Mouse (Mus musculus): Measurements from ENCODE around the gene Smim14. TPM values are rescaled to one million over a fixed set of nuclear protein-coding genes. Genes with fewer than 3 reads are reported as not detected.
"Not testable (repeated sequence)": the region's sequence is repeated elsewhere in the genome, so short reads cannot be mapped to it uniquely, and the experiment has no call there.

Smim14 gene
- polyA plus RNA-seq, 1 experiment from 2014 or later = 57.8 TPM

DNA sequence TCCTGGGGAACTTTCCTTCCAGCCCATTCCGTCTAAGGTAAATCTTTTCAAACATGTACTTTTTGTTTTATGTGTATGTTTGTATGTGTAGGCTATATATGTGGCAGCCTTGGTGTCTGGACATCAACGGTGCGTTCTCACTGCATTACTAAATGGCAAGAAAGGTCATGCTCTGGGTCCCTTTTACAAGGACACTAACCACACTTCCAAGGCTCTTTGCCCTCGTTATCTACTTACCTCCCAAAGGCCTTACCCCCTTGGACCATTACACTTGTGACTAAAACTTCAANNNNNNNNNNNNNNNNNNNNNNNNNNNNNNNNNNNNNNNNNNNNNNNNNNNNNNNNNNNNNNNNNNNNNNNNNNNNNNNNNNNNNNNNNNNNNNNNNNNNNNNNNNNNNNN, 54.0 kb downstream of the Smim14 start:
- Histone ChIP-seq H3K4me2 (ENCODE audit: low read depth, low read length) (no peak overlapping the region), H3K4me1 (ENCODE audit: control insufficient read depth, low read depth, low read length) (peaks cover 15% of the 10 kb centered on the region), H3K9me3 (replicated peaks; ENCODE audit: control insufficient read depth, low read length) (no peaks in the 10 kb centered on the region), H3K4me3 (ENCODE audit: low read depth, low read length) (no peak overlapping the region), H3K27ac (ENCODE audit: low read length) (no peak overlapping the region), H3K36me3 (ENCODE audit: control insufficient read depth, insufficient read depth) (no peaks in the 10 kb centered on the region), H3K27me3 (ENCODE audit: control insufficient read depth, insufficient read depth, low read depth, low read length) (no peaks in the 10 kb centered on the region), H3K9ac (ENCODE audit: low read depth, low read length) (no peak overlapping the region)
- 76% methylated on average over 4 of the region's 4 CpGs for WGBS (ENCODE audit: insufficient replicate concordance)
- ATAC-seq (ENCODE audit: low read depth) = no peak

DNA sequence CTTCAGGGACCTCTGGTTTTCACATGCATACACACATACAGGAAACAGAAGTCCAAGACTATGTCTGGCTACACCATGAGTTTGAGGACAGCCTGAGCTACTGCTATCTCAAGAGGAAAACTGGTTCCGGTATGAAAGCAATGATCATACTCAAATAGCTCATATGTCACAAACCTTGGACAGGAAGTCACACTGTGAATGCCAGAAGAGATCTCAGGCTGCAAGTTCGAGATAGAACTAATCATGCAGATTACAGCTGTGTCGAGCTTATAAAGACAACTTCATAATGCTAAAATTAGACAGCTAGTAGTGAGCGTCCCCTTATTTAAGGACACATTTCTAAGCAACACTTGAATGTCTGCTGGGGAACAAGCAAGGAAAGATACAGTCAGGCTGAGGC, 56.5 kb downstream of the Smim14 start:
- H3K36me3 ChIP-seq (ENCODE audit: control insufficient read depth, insufficient read depth) = no peaks in the 10 kb centered on the region
- H3K4me1 ChIP-seq (ENCODE audit: control insufficient read depth, low read depth, low read length) = peaks cover 20% of the 10 kb centered on the region
- H3K27ac ChIP-seq (ENCODE audit: low read length) = peak overlapping the region; percentile 64; the same call in 1 of the 2 replicates
- peak; percentile 17; the same call in 1 of the 2 replicates for ATAC-seq (ENCODE audit: low read depth)
- H3K27me3 ChIP-seq (ENCODE audit: control insufficient read depth, insufficient read depth, low read depth, low read length) = no peaks in the 10 kb centered on the region
- no peak overlapping the region for H3K4me3 ChIP-seq (ENCODE audit: low read depth, low read length)
- 15% methylated on average over 4 of the region's 4 CpGs for WGBS (ENCODE audit: insufficient replicate concordance)
- H3K4me2 ChIP-seq (ENCODE audit: low read depth, low read length) = no peak overlapping the region
- H3K9me3 ChIP-seq (replicated peaks; ENCODE audit: control insufficient read depth, low read length) = no peaks in the 10 kb centered on the region
- no peak overlapping the region for H3K9ac ChIP-seq (ENCODE audit: low read depth, low read length)

DNA sequence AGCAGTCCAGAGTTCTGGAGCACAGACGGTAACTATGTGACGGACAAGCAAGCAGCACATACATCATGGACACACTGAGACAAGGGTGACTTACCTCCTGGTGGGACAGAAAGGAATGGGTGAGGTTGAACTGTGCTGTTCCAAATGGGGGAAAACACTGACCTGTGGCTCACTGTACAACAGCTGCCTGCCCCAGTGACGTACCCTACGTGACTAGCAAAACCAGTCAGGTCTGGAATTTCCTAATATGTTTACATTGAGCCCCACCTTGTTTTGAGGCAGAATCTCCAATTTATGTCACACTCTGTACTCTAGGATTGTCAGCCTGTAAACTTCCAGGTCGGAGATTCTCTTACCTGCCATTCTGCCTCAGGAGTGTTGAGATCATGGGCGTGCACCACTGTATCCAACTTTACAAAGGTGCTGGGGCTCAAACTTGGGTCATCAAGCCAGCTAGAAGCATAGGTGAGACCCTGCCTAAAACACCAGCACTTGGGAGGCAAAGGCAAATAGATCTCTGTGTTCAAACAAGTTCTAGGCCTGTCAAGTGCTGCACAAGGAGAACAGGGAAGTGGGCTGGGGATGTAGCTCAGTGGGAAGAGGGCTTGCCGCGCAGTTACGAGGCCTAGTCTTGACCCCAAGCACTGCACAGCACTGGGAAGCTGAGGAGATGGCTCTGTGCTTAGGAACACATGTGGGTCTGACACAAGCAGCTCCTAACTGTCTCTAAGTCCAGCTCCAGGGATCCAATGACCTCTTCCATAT, 57.1 kb downstream of the Smim14 start:
- Histone ChIP-seq H3K9ac (ENCODE audit: low read depth, low read length) (no peak overlapping the region), H3K4me1 (ENCODE audit: control insufficient read depth, low read depth, low read length) (peaks cover 20% of the 10 kb centered on the region), H3K4me3 (ENCODE audit: low read depth, low read length) (no peak overlapping the region), H3K4me2 (ENCODE audit: low read depth, low read length) (no peak overlapping the region), H3K27ac (ENCODE audit: low read length) (peak overlapping the region; percentile 64), H3K27me3 (ENCODE audit: control insufficient read depth, insufficient read depth, low read depth, low read length) (no peaks in the 10 kb centered on the region), H3K36me3 (ENCODE audit: control insufficient read depth, insufficient read depth) (no peaks in the 10 kb centered on the region), H3K9me3 (replicated peaks; ENCODE audit: control insufficient read depth, low read length) (no peaks in the 10 kb centered on the region)
- peak; percentile 67 for ATAC-seq (ENCODE audit: low read depth)
- 64% methylated on average over 9 of the region's 9 CpGs for WGBS (ENCODE audit: insufficient replicate concordance)

DNA sequence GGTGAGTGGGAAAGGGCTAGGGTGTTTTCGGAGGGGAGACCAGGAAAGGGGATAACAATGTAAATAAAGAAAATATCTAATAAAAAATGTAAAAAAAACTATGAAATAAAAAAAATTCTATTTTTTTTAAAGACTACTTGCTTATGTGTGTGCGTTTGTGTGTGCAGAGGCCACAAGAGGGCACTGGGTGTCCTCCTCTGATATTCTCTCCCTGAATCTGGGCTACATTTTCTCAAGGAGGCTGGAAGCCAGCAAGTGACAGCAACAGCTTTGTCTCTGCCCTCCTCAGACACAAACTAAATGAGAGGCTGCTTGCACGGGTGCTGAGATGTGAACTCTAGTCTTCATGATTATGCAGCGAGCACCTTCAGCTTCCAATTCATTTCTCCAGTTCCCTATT, 58.8 kb downstream of the Smim14 start:
- Histone ChIP-seq H3K4me2 (ENCODE audit: low read depth, low read length) (no peak overlapping the region), H3K4me3 (ENCODE audit: low read depth, low read length) (no peak overlapping the region), H3K36me3 (ENCODE audit: control insufficient read depth, insufficient read depth) (no peaks in the 10 kb centered on the region), H3K27ac (ENCODE audit: low read length) (no peak overlapping the region), H3K9me3 (replicated peaks; ENCODE audit: control insufficient read depth, low read length) (no peaks in the 10 kb centered on the region), H3K9ac (ENCODE audit: low read depth, low read length) (no peak overlapping the region), H3K4me1 (ENCODE audit: control insufficient read depth, low read depth, low read length) (peaks cover 15% of the 10 kb centered on the region), H3K27me3 (ENCODE audit: control insufficient read depth, insufficient read depth, low read depth, low read length) (no peaks in the 10 kb centered on the region)
- no peak for ATAC-seq (ENCODE audit: low read depth)
- 71% methylated on average over 4 of the region's 4 CpGs for WGBS (ENCODE audit: insufficient replicate concordance)

DNA sequence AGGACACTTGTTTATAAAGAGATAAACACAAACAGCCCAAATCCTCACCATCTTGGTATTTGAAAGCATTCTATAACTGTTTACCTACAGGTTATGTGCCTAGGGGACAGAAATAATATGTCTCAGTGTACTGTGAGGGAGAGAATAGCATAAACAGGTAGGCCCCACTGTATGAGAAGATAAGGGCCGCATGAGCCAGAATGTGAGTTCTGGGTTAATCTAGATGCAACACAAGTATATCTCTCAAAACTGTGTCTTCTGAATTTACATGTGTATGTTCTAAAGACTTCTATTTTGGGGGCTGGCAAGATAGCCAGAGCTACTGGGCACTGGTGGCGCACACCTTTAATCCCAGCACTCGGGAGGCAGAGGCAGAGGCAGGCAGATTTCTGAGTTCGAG, 60.2 kb downstream of the Smim14 start:
- H3K9me3 ChIP-seq (replicated peaks; ENCODE audit: control insufficient read depth, low read length); H3K36me3 ChIP-seq (ENCODE audit: control insufficient read depth, insufficient read depth); H3K9ac ChIP-seq (ENCODE audit: low read depth, low read length); H3K4me2 ChIP-seq (ENCODE audit: low read depth, low read length); H3K27me3 ChIP-seq (ENCODE audit: control insufficient read depth, insufficient read depth, low read depth, low read length); H3K4me3 ChIP-seq (ENCODE audit: low read depth, low read length): not testable (repeated sequence)
- 41% methylated on average over 4 of the region's 4 CpGs for WGBS (ENCODE audit: insufficient replicate concordance)
- Histone ChIP-seq H3K4me1 (ENCODE audit: control insufficient read depth, low read depth, low read length) (peaks cover 15% of the 10 kb centered on the region), H3K27ac (ENCODE audit: low read length) (peak overlapping the region; percentile 70; the same call in 1 of the 2 replicates)
- ATAC-seq (ENCODE audit: low read depth) = peak; percentile 68

DNA sequence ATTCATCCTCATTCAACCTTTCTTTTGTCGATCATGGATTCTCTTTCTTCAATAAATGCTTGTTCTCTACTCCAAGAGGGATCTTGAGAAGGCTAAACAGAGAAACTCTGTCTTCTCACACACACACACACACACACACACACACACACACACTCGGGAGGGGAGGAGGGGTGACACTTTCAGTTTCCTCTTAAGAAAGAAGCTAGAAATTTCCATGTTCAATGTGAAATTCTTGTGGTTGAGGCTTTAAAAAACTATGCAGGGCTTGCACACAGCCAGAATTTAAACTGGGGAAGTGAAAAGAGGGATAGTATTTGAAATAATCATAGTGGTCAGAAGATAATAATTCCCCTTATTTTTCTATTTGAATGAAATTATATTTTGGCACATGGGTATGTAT, 61.2 kb downstream of the Smim14 start:
- no peak overlapping the region for H3K9ac ChIP-seq (ENCODE audit: low read depth, low read length)
- H3K4me1 ChIP-seq (ENCODE audit: control insufficient read depth, low read depth, low read length) = peaks cover 15% of the 10 kb centered on the region
- no peak overlapping the region for H3K4me2 ChIP-seq (ENCODE audit: low read depth, low read length)
- H3K36me3 ChIP-seq (ENCODE audit: control insufficient read depth, insufficient read depth) = no peaks in the 10 kb centered on the region
- no peak overlapping the region; the same call in 1 of the 2 replicates for H3K27ac ChIP-seq (ENCODE audit: low read length)
- H3K27me3 ChIP-seq (ENCODE audit: control insufficient read depth, insufficient read depth, low read depth, low read length) = no peaks in the 10 kb centered on the region
- no peak for ATAC-seq (ENCODE audit: low read depth)
- 37% methylated on average over 2 of the region's 2 CpGs for WGBS (ENCODE audit: insufficient replicate concordance)
- no peak overlapping the region for H3K4me3 ChIP-seq (ENCODE audit: low read depth, low read length)
- no peaks in the 10 kb centered on the region for H3K9me3 ChIP-seq (replicated peaks; ENCODE audit: control insufficient read depth, low read length)

DNA sequence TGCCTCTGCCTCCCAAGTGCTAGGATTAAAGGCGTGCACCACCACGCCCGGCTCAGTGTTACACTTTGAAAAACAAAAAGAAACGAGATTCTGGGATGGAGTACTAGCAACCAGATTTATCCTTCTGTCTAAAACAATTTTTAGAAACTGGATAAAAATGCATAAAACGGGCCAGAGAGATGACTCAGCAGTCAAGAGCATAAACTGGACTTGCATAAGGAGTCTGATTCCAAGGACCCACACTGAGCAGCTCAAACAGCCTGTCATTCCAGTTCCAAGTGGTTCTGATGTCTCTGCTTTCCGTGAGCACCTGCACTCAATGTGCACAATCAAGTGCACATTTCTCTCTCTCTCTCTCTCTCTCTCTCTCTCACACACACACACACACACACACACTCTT, 67.2 kb downstream of the Smim14 start:
- WGBS (ENCODE audit: insufficient replicate concordance) = 73% methylated on average over 6 of the region's 6 CpGs
- Histone ChIP-seq H3K9ac (ENCODE audit: low read depth, low read length) (no peak overlapping the region), H3K27ac (ENCODE audit: low read length) (no peak overlapping the region), H3K27me3 (ENCODE audit: control insufficient read depth, insufficient read depth, low read depth, low read length) (no peaks in the 10 kb centered on the region), H3K4me3 (ENCODE audit: low read depth, low read length) (no peak overlapping the region), H3K4me2 (ENCODE audit: low read depth, low read length) (no peak overlapping the region), H3K36me3 (ENCODE audit: control insufficient read depth, insufficient read depth) (peaks cover 15% of the 10 kb centered on the region), H3K4me1 (ENCODE audit: control insufficient read depth, low read depth, low read length) (no peaks in the 10 kb centered on the region), H3K9me3 (replicated peaks; ENCODE audit: control insufficient read depth, low read length) (peaks cover 3% of the 10 kb centered on the region; the same call in 1 of the 2 replicates)
- ATAC-seq (ENCODE audit: low read depth) = no peak

DNA sequence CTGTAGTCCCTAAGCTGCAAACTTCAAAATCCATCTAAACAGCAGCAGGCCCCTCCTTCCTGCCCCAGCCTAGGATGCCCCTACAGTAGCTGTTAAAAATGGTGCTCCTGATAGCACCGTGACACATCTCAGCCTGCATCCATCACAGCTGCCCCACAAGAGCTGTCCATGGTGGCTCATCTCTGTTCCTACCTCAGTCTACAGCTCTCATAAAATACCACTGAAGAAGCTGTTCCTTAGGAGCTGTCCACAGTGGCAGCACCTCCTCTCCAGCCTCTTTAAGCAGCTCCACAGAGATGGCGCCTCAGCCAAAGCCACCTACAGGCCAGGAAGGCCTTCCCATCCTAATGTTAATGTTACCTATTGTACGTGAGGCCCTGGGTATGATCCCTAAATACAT, 70.1 kb downstream of the Smim14 start:
- no peak for ATAC-seq (ENCODE audit: low read depth)
- Histone ChIP-seq H3K27me3 (ENCODE audit: control insufficient read depth, insufficient read depth, low read depth, low read length) (no peaks in the 10 kb centered on the region), H3K9me3 (replicated peaks; ENCODE audit: control insufficient read depth, low read length) (peaks cover 3% of the 10 kb centered on the region; the same call in 1 of the 2 replicates), H3K4me2 (ENCODE audit: low read depth, low read length) (no peak overlapping the region), H3K4me3 (ENCODE audit: low read depth, low read length) (no peak overlapping the region), H3K4me1 (ENCODE audit: control insufficient read depth, low read depth, low read length) (no peaks in the 10 kb centered on the region), H3K36me3 (ENCODE audit: control insufficient read depth, insufficient read depth) (peaks cover 19% of the 10 kb centered on the region), H3K27ac (ENCODE audit: low read length) (no peak overlapping the region), H3K9ac (ENCODE audit: low read depth, low read length) (no peak overlapping the region)
- 58% methylated on average over 3 of the region's 3 CpGs for WGBS (ENCODE audit: insufficient replicate concordance)

DNA sequence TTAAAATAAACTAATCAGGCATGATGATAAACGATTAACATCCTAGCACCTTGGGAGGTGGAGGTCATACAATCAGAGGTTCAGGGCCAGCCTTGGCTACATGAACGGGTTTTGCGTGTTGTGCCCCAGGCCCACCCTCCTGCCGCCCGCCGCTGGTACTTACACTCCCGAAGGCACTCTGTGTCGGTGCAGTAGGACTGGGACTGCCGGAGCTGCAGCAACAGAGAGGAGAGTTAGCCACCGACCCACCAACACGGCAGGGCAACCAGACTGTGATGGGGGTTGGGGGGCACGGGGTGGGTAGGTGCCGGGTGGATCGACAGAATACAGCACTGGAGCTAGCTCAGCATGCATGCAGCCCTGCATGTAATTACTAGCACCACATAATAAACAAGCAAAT, 76.6 kb downstream of the Smim14 start:
- no peaks in the 10 kb centered on the region for H3K9me3 ChIP-seq (replicated peaks; ENCODE audit: control insufficient read depth, low read length)
- H3K4me3 ChIP-seq (ENCODE audit: low read depth, low read length) = no peak overlapping the region
- peaks cover 4% of the 10 kb centered on the region; the same call in 1 of the 2 replicates for H3K36me3 ChIP-seq (ENCODE audit: control insufficient read depth, insufficient read depth)
- H3K9ac ChIP-seq (ENCODE audit: low read depth, low read length) = no peak overlapping the region
- H3K27me3 ChIP-seq (ENCODE audit: control insufficient read depth, insufficient read depth, low read depth, low read length) = no peaks in the 10 kb centered on the region
- no peaks in the 10 kb centered on the region for H3K4me1 ChIP-seq (ENCODE audit: control insufficient read depth, low read depth, low read length)
- no peak overlapping the region for H3K27ac ChIP-seq (ENCODE audit: low read length)
- H3K4me2 ChIP-seq (ENCODE audit: low read depth, low read length) = no peak overlapping the region
- WGBS (ENCODE audit: insufficient replicate concordance) = 78% methylated on average over 14 of the region's 14 CpGs
- ATAC-seq (ENCODE audit: low read depth) = no peak

Data from liver, embryonic 16.5 days (tissue).